Mouse (Mus musculus) forebrain, embryonic 15.5 days (tissue): Measurements from ENCODE around the gene Col25a1. TPM values are rescaled to one million over a fixed set of nuclear protein-coding genes. Genes with fewer than 3 reads are reported as not detected.

ENCODE experiments used
- ATAC-seq: fragments of 200-750 bp; cut with Nextera tagmentation; replicated peaks from 2 replicates; pipeline ENCODE4 v1.8.0; 2017; ENCODE audit warnings: mild to moderate bottlenecking, moderate TSS enrichment, moderate library complexity
- H3K27ac ChIP-seq: fragments of 300-500 bp; sonication (generic); replicated peaks from 2 replicates; pipeline ENCODE4 v1.5.1; 2015; ENCODE audit warnings: mild to moderate bottlenecking, inconsistent platforms
- H3K27me3 ChIP-seq: fragments of 300-500 bp; sonication (generic); 2 replicates; pipeline ENCODE4 v1.6.1; 2015; ENCODE audit warnings: inconsistent platforms
- H3K36me3 ChIP-seq: fragments of 300-500 bp; sonication (generic); 2 replicates; pipeline ENCODE4 v1.6.1; 2015; ENCODE audit warnings: mild to moderate bottlenecking, inconsistent platforms
- H3K4me1 ChIP-seq: fragments of 300-500 bp; sonication (generic); 2 replicates; pipeline ENCODE4 v1.6.1; 2015; ENCODE audit warnings: inconsistent platforms
- H3K4me2 ChIP-seq: fragments of 300-500 bp; sonication (generic); replicated peaks from 2 replicates; pipeline ENCODE4 v1.6.1; 2015; ENCODE audit warnings: mild to moderate bottlenecking, inconsistent platforms
- H3K4me3 ChIP-seq: fragments of 300-500 bp; sonication (generic); 2 replicates; pipeline ENCODE4 v1.5.1; 2015; ENCODE audit warnings: mild to moderate bottlenecking, inconsistent platforms
- H3K9ac ChIP-seq: fragments of 300-500 bp; sonication (generic); replicated peaks from 2 replicates; pipeline ENCODE4 v1.6.1; 2015; ENCODE audit warnings: mild to moderate bottlenecking, inconsistent platforms
- H3K9me3 ChIP-seq: fragments of 300-500 bp; sonication (generic); 2 replicates; pipeline ENCODE4 v1.6.1; 2016; ENCODE audit warnings: inconsistent platforms
- WGBS: fragments of 180-500 bp; shearing (Covaris S2); methylation state at CpG from one replicate; pipeline ENCODE4 v1.1.7; 2015; ENCODE audit warnings: mixed read lengths; 5-methylcytosine and 5-hydroxymethylcytosine counted together
- polyA plus RNA-seq: library from polyadenylated mRNA; unstranded; fragments of >200 nt; fragmentation: Nextera tagmentation; extraction: Ambion mirVana; gene quantifications from 2 replicates; pipeline ENCODE4 v1.2.1, GENCODE M21; 2015

Col25a1 gene
- polyA plus RNA-seq, 1 experiment from 2014 or later: 3.8 TPM

DNA sequence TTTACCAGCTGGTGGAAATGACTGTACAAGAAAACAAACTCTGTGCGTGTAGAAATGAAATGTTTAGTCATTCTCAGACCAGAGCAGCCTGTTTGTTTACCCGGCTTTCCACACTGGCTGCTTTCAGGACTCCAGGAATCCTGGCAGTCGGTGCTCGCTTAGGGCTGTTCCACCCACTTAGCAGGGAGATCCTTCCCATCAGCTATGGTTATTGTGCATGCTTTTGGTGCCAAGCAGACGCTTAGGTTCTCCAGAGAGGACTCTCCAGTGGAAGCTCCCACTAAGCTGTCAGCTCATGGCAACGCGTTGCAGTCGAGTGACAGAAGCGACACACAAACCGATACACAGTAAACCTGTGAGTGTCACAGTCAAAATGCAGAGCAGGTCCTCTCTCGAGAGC, 2.7 kb upstream of the Col25a1 start:
- Histone ChIP-seq H3K27ac (no peak overlapping the region), H3K4me2 (no peak overlapping the region)
- ATAC-seq: peak; percentile 78

DNA sequence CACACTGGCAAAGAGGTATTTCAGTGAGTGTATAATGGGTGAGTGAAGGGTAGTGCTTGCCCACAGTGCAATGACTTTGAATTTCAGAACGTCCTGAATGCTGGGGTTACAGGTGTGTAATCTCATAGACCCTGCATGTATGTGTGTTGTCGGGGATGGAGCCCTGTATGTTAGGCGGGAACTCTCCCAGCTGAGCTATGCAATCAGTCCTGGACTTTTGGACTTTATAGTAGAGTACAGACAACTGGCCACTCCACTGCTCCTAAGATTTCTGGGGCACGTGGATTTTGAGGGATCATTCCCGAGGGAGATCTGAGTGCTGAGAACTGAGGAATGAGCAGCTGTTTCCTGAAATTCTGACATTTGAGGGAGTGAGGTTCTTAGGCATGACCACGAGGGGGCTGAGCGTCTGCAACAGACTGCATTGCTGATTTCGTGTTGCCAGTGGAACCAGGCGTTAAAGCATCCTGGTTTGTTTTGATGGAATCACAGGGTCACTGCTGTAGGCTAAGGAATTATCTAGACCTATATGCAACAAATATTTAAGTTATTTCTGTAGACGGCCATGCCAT, 1.6 kb upstream of the Col25a1 start:
- Histone ChIP-seq H3K4me1 (peaks cover 3% of the 10 kb centered on the region; the same call in 1 of the 2 replicates), H3K27ac (no peak overlapping the region), H3K36me3 (no peaks in the 10 kb centered on the region), H3K9ac (no peak overlapping the region), H3K27me3 (no peaks in the 10 kb centered on the region), H3K4me3 (no peak overlapping the region), H3K4me2 (no peak overlapping the region), H3K9me3 (no peaks in the 10 kb centered on the region)
- no peak; the same call in 1 of the 2 replicates for ATAC-seq
- 63% methylated on average over 10 of the region's 10 CpGs for WGBS

More for the DNA sequence above, 2.7 kb upstream of the Col25a1 start:
- Histone ChIP-seq H3K9ac (no peak overlapping the region), H3K27me3 (no peaks in the 10 kb centered on the region), H3K36me3 (no peaks in the 10 kb centered on the region), H3K4me1 (peaks cover 3% of the 10 kb centered on the region; the same call in 1 of the 2 replicates), H3K4me3 (no peak overlapping the region), H3K9me3 (no peaks in the 10 kb centered on the region)
- WGBS: 58% methylated on average over 11 of the region's 11 CpGs

DNA sequence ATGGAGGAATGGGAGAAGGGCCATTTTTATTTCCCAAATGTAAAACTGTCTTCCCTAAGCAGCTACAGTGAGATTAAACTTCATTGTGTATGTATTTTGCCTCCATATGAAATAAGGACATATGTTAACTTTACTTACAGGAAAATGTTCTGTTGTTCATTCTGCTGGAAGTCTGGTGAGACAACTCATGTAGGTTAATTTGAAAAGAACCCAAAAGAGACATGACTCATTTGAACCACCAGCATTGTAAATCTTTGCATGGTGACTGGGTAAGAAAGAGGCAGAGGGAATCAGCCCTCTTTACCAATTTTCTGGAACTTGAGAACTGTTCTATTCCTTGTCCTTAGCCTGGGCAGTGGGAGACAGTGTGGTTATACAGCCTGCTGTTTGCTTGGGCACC, 5.9 kb downstream of the Col25a1 start:
- no peak overlapping the region for H3K4me2 ChIP-seq
- H3K27ac ChIP-seq: no peak overlapping the region
- H3K36me3 ChIP-seq: no peaks in the 10 kb centered on the region
- H3K9ac ChIP-seq: no peak overlapping the region
- no peak overlapping the region for H3K4me3 ChIP-seq
- H3K9me3 ChIP-seq: no peaks in the 10 kb centered on the region
- no peak for ATAC-seq
- no peaks in the 10 kb centered on the region for H3K27me3 ChIP-seq
- H3K4me1 ChIP-seq: no peaks in the 10 kb centered on the region

DNA sequence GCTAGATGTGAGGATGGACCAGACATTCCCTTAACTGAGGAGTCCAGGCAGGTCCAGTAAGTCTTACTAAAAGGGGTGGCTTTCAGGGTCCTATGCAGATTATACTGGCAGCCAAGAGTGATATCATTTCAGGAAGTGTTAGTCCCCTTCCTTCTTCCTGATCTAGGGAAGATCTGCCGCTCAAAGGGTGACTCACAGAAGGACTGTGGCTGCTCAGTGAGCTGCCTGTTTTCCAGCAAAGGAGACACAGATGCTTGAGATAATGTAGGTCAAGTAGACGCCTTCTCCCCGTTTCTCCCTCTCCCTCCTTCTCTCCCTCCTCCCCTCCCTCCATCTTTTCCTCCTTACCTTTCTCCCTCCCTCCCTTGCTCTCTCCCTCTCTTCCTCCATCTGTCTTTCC, 6.3 kb downstream of the Col25a1 start:
- Histone ChIP-seq H3K27me3 (no peaks in the 10 kb centered on the region), H3K27ac (no peak overlapping the region), H3K4me2 (no peak overlapping the region), H3K4me1 (no peaks in the 10 kb centered on the region), H3K36me3 (no peaks in the 10 kb centered on the region), H3K9me3 (no peaks in the 10 kb centered on the region), H3K9ac (no peak overlapping the region), H3K4me3 (no peak overlapping the region)
- WGBS: 68% methylated on average over 3 of the region's 3 CpGs
- no peak for ATAC-seq

DNA sequence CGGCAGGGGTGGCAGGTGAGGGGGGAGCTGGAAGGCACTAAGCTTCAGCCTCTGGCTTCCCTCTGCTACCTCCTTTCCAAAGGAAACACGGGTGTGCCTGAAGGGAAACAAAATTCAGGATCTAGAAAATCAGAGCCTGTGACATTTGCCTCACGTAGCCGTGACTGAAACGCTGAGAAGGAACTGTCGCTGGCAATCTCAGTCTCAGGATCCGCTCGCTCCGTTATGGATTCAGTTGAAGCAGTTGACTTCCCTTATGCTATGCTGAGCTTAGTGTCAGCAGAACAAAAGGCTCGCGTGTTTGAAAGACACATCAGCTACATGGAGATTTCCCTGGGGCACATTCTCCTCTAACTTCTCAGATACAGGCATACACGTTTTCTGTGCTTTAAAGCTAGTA, 14.6 kb downstream of the Col25a1 start:
- H3K9ac ChIP-seq: no peak overlapping the region
- H3K27ac ChIP-seq: no peak overlapping the region
- no peak overlapping the region for H3K4me3 ChIP-seq
- no peaks in the 10 kb centered on the region for H3K4me1 ChIP-seq
- H3K9me3 ChIP-seq: no peaks in the 10 kb centered on the region
- WGBS: 68% methylated on average over 12 of the region's 12 CpGs
- no peak for ATAC-seq
- no peaks in the 10 kb centered on the region for H3K36me3 ChIP-seq
- no peaks in the 10 kb centered on the region for H3K27me3 ChIP-seq
- no peak overlapping the region for H3K4me2 ChIP-seq

DNA sequence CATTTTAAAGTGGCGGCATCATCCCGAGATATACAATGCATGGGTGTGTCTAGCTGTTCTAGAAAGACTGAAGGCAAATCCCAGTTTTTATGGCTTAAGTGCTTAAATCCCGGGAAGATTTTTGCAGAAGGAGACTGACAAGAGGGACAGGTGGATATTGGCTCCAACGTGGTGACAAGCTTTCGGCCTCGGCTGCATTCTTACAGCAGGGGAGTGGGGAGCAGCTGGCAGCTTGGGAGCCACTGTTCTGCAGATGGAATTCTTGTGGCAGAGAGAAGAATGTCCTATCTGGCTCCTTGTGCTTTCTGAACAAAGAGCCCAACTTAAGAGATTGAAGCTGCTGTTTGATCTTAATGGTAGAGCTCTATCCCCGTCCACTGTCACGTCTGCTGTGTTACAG, 16.5 kb downstream of the Col25a1 start:
- Histone ChIP-seq H3K27ac (no peak overlapping the region), H3K4me1 (no peaks in the 10 kb centered on the region), H3K4me2 (no peak overlapping the region), H3K9me3 (no peaks in the 10 kb centered on the region), H3K4me3 (no peak overlapping the region), H3K27me3 (no peaks in the 10 kb centered on the region), H3K9ac (no peak overlapping the region), H3K36me3 (no peaks in the 10 kb centered on the region)
- 49% methylated on average over 8 of the region's 8 CpGs for WGBS
- 0 out of 2 replicates have a peak, but pooled peaks have one; percentile 13 for ATAC-seq

DNA sequence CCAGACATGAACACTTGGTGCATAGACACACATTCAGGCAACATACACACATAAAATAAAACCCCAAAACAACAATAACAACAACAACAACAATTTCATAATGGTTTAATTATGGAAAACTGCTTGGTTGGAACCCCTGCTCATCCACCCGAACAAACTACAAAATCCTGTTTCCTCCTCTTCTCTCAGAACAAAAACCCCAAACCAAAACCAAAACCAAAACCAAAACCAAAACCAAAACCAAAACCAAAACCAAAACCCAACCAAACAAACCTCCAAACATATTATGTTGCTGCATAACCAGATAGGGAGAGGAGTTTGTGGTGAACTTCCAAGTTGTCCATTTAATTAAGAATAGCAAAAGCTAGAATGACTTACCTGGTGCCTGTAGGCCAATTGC, 17.9 kb downstream of the Col25a1 start:
- Histone ChIP-seq H3K27ac (no peak overlapping the region), H3K4me2 (no peak overlapping the region), H3K4me1 (no peaks in the 10 kb centered on the region), H3K27me3 (no peaks in the 10 kb centered on the region), H3K9ac (no peak overlapping the region), H3K36me3 (no peaks in the 10 kb centered on the region), H3K9me3 (no peaks in the 10 kb centered on the region), H3K4me3 (no peak overlapping the region)
- ATAC-seq: no peak
- 88% methylated on average over 1 of the region's 1 CpGs for WGBS

DNA sequence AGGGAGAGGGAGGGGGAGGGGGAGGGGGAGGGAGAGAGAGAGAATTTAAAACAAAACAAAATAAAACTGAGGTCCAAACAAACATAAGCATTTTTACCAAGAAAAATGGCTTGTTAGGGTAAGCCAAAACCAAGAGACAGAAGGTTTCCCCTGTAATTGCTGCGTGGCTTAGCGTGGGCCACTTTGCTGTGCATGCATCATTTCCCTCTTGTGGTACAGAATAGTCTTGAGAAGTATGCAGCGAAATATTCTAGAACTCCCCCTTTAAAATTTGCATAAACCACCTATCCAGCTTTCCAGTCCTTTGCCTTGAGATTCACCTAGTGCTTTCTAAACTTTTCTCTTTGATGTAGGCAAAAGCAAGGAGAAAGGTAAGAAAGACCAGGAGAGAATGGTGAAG, 21.8 kb downstream of the Col25a1 start:
- no peaks in the 10 kb centered on the region for H3K36me3 ChIP-seq
- no peaks in the 10 kb centered on the region for H3K9me3 ChIP-seq
- no peak for ATAC-seq
- WGBS: 89% methylated on average over 3 of the region's 3 CpGs
- H3K4me2 ChIP-seq: no peak overlapping the region
- no peak overlapping the region for H3K9ac ChIP-seq
- no peak overlapping the region for H3K27ac ChIP-seq
- no peak overlapping the region for H3K4me3 ChIP-seq
- H3K4me1 ChIP-seq: no peaks in the 10 kb centered on the region
- H3K27me3 ChIP-seq: no peaks in the 10 kb centered on the region

DNA sequence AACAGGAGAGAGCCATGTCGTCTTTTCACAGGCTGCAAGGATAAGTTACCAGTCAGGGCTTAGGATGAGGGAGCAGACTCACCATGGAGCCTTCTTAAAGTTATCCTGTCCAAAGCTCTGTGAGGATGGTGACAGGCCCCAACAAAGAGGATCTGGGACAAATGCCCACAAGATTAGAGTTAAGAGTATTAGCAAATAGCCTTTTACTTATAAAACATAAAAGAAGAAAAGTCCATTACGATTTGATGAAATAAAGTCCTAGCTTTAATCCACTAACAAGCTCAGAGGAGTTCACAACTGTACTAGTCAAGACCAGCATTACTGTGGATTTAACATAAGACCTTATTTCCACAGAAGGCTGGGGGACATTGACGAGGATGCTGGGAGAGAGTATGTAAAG, 26.2 kb downstream of the Col25a1 start:
- Histone ChIP-seq H3K9ac (no peak overlapping the region), H3K9me3 (no peaks in the 10 kb centered on the region), H3K36me3 (no peaks in the 10 kb centered on the region), H3K4me1 (no peaks in the 10 kb centered on the region), H3K27ac (no peak overlapping the region), H3K27me3 (no peaks in the 10 kb centered on the region), H3K4me3 (no peak overlapping the region), H3K4me2 (no peak overlapping the region)
- 44% methylated on average over 3 of the region's 3 CpGs for WGBS
- no peak for ATAC-seq

DNA sequence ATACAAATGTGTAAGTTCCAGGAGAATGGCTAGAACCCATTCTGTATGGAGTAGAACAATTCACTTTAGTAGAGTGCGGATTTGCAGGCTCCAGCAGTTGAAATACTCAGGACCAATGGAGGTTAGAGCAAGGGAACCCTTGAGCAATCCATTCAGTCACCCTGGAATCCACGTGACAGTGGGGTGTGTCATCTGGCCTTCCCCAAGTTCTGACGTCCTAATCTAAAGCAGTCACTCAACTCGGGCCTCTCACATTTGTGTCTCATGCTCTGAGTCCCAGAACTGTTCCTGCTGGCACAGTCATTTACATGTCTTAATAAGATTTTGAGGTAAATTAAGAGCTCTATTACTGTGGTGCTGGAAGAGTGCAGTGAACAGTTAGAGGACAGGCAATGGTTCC, 28.6 kb downstream of the Col25a1 start:
- ATAC-seq: no peak
- Histone ChIP-seq H3K27me3 (no peaks in the 10 kb centered on the region), H3K4me2 (no peak overlapping the region), H3K9me3 (no peaks in the 10 kb centered on the region), H3K4me3 (no peak overlapping the region), H3K4me1 (no peaks in the 10 kb centered on the region), H3K27ac (no peak overlapping the region), H3K36me3 (no peaks in the 10 kb centered on the region), H3K9ac (no peak overlapping the region)
- 76% methylated on average over 4 of the region's 4 CpGs for WGBS

DNA sequence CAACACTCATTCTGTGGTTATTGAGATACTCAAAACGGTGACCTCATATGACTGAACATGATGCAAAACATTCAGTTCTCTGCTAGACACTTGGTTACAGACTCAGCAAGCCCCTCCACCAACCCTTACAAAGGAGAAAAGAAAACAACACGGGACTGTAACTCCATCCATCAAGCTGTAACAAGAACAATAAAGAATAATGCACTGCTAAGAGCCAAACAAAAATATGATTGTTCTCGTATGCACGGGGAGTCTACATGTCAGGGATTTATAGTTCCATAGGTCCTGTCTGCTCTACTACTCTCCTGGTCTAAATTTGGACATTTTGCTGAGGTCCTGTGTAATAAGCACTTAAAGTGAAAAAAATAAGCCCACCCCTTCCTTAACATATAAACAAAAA, 29.6 kb downstream of the Col25a1 start:
- Histone ChIP-seq H3K4me1 (no peaks in the 10 kb centered on the region), H3K4me2 (no peak overlapping the region), H3K27me3 (no peaks in the 10 kb centered on the region), H3K9ac (no peak overlapping the region), H3K9me3 (no peaks in the 10 kb centered on the region), H3K27ac (no peak overlapping the region), H3K4me3 (no peak overlapping the region), H3K36me3 (no peaks in the 10 kb centered on the region)
- ATAC-seq: no peak
- 27% methylated on average over 4 of the region's 4 CpGs for WGBS

DNA sequence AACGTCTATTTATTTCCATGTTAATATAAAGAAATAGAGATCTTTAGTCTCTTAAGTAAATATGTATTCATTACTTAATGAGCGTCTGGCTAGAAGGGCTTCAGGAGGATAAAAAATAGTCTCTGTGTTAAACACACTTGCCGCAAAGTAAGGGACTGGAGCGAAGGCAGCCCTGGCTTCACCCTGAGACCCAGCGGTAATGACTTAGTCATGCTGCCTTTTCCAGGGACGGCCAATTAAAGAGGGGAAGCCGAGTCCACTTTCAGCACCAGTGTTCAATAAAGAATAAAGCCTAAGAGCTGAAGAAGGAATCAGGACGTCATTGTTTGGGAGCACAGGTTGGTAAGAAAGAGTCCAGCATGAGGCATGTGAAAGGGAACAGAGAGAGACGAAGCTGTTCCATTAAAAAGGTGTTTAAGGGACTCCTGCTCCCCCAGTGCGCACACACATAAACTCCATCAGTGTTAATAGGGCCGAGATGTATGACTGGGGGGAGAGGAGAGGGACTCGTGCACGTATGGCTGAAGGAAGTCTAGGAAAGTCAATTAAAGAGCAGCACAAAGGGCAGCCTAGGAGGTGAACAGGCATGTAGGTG, 30.1 kb downstream of the Col25a1 start:
- H3K36me3 ChIP-seq: no peaks in the 10 kb centered on the region
- H3K27ac ChIP-seq: no peak overlapping the region
- H3K27me3 ChIP-seq: no peaks in the 10 kb centered on the region
- 9% methylated on average over 13 of the region's 13 CpGs for WGBS
- no peaks in the 10 kb centered on the region for H3K9me3 ChIP-seq
- no peak overlapping the region for H3K4me2 ChIP-seq
- H3K4me3 ChIP-seq: no peak overlapping the region
- H3K9ac ChIP-seq: no peak overlapping the region
- no peaks in the 10 kb centered on the region for H3K4me1 ChIP-seq
- ATAC-seq: 0 out of 2 replicates have a peak, but pooled peaks have one; percentile 23

DNA sequence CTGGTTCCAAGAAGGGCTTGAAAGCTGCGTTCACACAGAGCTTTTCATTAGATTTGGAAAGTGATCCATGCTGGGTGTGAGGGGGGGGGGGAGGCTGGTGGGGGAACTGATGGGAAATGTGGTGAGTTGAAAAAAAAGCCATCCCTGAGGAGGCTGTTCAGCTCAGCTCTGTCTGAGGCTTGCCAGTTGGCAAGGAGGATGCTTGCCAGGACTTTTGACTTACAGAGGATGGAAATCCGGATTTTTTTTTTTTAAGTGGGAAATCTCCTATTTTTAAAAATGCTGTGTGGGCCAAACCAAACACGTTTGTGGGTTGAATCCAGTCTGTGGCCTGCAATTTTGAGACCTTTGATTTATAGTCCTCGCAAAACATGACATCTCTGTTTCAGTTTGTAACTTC, 35.6 kb downstream of the Col25a1 start:
- H3K36me3 ChIP-seq: no peaks in the 10 kb centered on the region
- no peak overlapping the region for H3K9ac ChIP-seq
- no peaks in the 10 kb centered on the region for H3K9me3 ChIP-seq
- 0 out of 2 replicates have a peak, but pooled peaks have one; percentile 35 for ATAC-seq
- no peaks in the 10 kb centered on the region for H3K27me3 ChIP-seq
- H3K4me3 ChIP-seq: no peak overlapping the region
- H3K27ac ChIP-seq: no peak overlapping the region
- no peaks in the 10 kb centered on the region for H3K4me1 ChIP-seq
- 69% methylated on average over 4 of the region's 4 CpGs for WGBS
- H3K4me2 ChIP-seq: no peak overlapping the region
